Mouse (Mus musculus) left cerebral cortex, postnatal 36 days (tissue): ENCODE measurements around the gene Synm. TPM values are rescaled to one million over a fixed set of nuclear protein-coding genes. Genes with fewer than 3 reads are reported as not detected.

Experiments
- DNase-seq, 2 experiments: peaks; one replicate each; pipeline ENCODE4 v3.0.0; 2021 to 2022; ENCODE audit warnings: low spot score in 2 of 2, mixed read lengths in 1 of 2
- intact Hi-C: fragments of 180-260 bp; cut with DNase I; formaldehyde crosslinking; loops from one replicate; pipeline ENCODE4 v1.15.1; 2025
- total RNA-seq, 2 experiments: library from RNA; stranded (reverse); gene quantifications; 2 replicates each; pipeline ENCODE4 v1.2.3; 2021

Synm gene
- total RNA-seq, 2 experiments from 2014 or later = 17.9 to 18.3 TPM

GRCm38 (mm10) chr7:67713820-67714510, 45.6 kb downstream of the Synm start:
- DNase-seq = peak; percentile 18 to 37
- intact Hi-C loops = loop anchor here (5.0 kb wide), 1 partner anchor 43 kb away; the partner anchor contains the start of gene Synm

- no peak for DNase-seq
- intact Hi-C loops = loop anchor here (5.0 kb wide), 1 partner anchor 47 kb away; the partner anchor contains the start of gene Synm
These were observed 49.3 kb downstream of the Synm start for GRCm38 (mm10) chr7:67710216-67710615.

- no peak for DNase-seq
- intact Hi-C loops = no loop called here
These were observed 51.4 kb downstream of the Synm start for GRCm38 (mm10) chr7:67708160-67708559.

GRCm38 (mm10) chr7:67701252-67701914, 58.2 kb downstream of the Synm start:
- DNase-seq = no peak
- intact Hi-C loops = no loop called here

GRCm38 (mm10) chr7:67700846-67701245, 58.7 kb downstream of the Synm start:
- intact Hi-C loops = no loop called here
- no peak for DNase-seq

- intact Hi-C loops = no loop called here
- no peak for DNase-seq
These were observed 60.2 kb downstream of the Synm start for GRCm38 (mm10) chr7:67699301-67699700.

GRCm38 (mm10) chr7:67697892-67698630, 61.5 kb downstream of the Synm start:
- intact Hi-C loops = no loop called here
- no peak for DNase-seq

- DNase-seq = no peak
- intact Hi-C loops = no loop called here
These were observed 63.6 kb downstream of the Synm start for GRCm38 (mm10) chr7:67695906-67696305.

- DNase-seq = no peak
- intact Hi-C loops = no loop called here
These were observed 66.6 kb downstream of the Synm start for GRCm38 (mm10) chr7:67692791-67693538.

- DNase-seq = no peak
- intact Hi-C loops = no loop called here
These were observed 67.4 kb downstream of the Synm start for GRCm38 (mm10) chr7:67692141-67692540.

- intact Hi-C loops = no loop called here
- no peak for DNase-seq
These were observed 68.5 kb downstream of the Synm start for GRCm38 (mm10) chr7:67691036-67691435.

GRCm38 (mm10) chr7:67689793-67690192, 69.7 kb downstream of the Synm start:
- DNase-seq = no peak
- intact Hi-C loops = no loop called here

- intact Hi-C loops = no loop called here
- no peak for DNase-seq
These were observed 71.3 kb downstream of the Synm start for GRCm38 (mm10) chr7:67688281-67688680.

GRCm38 (mm10) chr7:67686545-67686944, 73.0 kb downstream of the Synm start:
- no peak for DNase-seq
- intact Hi-C loops = no loop called here

GRCm38 (mm10) chr7:67683006-67683405, 76.5 kb downstream of the Synm start:
- DNase-seq = no peak
- intact Hi-C loops = no loop called here

- intact Hi-C loops = no loop called here
- DNase-seq = no peak
These were observed 78.5 kb downstream of the Synm start for GRCm38 (mm10) chr7:67681078-67681477.
